Mouse (Mus musculus) T-helper 1 cell (primary cell): ENCODE results near the gene Ppp1r8.

ENCODE experiments used
- in situ Hi-C: fragments of 300-600 bp; cut with MboI, MseI; formaldehyde crosslinking; loops from one replicate; pipeline ENCODE4 v1.15.1; 2025; ENCODE audit warnings: high pct_unique_total_duplicates

Gene Ppp1r8

GRCm38 (mm10) chr4:132780288-132780687 lies 62.7 kb downstream of the Ppp1r8 start:
- in situ Hi-C loops: loop anchor here (5.0 kb wide), 1 partner anchor 42 kb away; no protein-coding TSS in a partner anchor

- in situ Hi-C loops: no loop called here
Observed at GRCm38 (mm10) chr4:132778562-132779201, 64.3 kb downstream of the Ppp1r8 start.
